Mouse (Mus musculus): ENCODE measurements around the gene Stam. TPM values are rescaled to one million over a fixed set of nuclear protein-coding genes. Genes with fewer than 3 reads are reported as not detected.
"Not testable (repeated sequence)": the region's sequence is repeated elsewhere in the genome, so short reads cannot be mapped to it uniquely, and the experiment has no call there.

The Stam gene
- polyA plus RNA-seq, 1 experiment from 2014 or later = 80.2 TPM

DNA sequence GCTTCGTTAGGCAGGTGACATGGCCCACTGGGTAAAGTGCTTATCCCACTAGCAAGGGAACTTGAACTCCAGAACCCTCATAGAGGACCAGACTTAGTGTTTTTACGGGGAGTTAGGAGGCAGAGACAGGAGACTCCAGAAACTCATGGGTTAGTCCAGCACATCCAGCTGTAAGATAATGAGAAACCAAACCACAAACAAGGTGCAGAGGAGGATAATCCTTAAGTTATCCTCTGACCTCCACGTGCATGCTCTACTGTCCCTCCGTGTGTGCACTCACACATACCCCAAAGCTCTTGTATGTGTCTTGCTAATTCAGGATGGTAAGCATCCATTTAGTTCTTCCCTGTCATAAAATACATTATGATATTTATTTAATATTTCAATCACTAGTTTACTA is 117.7 kb downstream of the Stam start:
- Histone ChIP-seq H3K9ac (no peak overlapping the region), H3K27ac (ENCODE audit: low read depth) (no peak overlapping the region), H3K4me3 (ENCODE audit: low read depth, low read length) (no peak overlapping the region), H3K27me3 (ENCODE audit: insufficient read depth, low read length) (no peaks in the 10 kb centered on the region), H3K9me3 (ENCODE audit: low read depth, low read length) (no peaks in the 10 kb centered on the region), H3K4me1 (ENCODE audit: insufficient read depth) (no peaks in the 10 kb centered on the region), H3K4me2 (no peak overlapping the region), H3K36me3 (ENCODE audit: insufficient read depth) (no peaks in the 10 kb centered on the region)
- TF ChIP-seq CTCF (IDR thresholded peaks at IDR 0.05; ENCODE audit: low read depth) = no peak
- 81% methylated on average over 4 of the region's 4 CpGs for WGBS
- ATAC-seq (ENCODE audit: insufficient read depth) (no peak), DNase-seq (no peak)

DNA sequence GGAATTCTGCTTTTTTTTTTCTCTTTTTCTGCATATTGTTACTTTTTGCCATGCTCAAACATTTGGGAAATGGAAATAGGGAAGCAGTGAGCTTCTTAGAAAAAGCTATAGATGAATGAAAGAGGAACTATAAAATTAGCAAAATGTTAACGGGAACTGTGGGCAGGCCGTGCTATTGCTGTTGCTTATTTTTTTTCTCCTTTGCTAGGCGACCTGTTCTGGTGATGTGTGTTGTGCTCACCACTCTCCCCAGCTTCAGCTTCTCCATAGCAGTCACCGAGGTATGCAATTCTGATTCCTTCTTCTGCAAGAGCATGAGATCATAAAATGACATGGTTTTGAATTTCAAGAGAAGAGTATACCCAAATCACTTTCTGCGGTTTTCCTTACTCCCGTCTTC is 118.1 kb downstream of the Stam start:
- Histone ChIP-seq H3K4me3 (ENCODE audit: low read depth, low read length) (no peak overlapping the region), H3K27me3 (ENCODE audit: insufficient read depth, low read length) (no peaks in the 10 kb centered on the region), H3K36me3 (ENCODE audit: insufficient read depth) (no peaks in the 10 kb centered on the region), H3K27ac (ENCODE audit: low read depth) (no peak overlapping the region), H3K4me2 (no peak overlapping the region), H3K9ac (no peak overlapping the region), H3K4me1 (ENCODE audit: insufficient read depth) (no peaks in the 10 kb centered on the region), H3K9me3 (ENCODE audit: low read depth, low read length) (no peaks in the 10 kb centered on the region)
- DNase-seq (no peak), ATAC-seq (ENCODE audit: insufficient read depth) (no peak)
- no peak for TF ChIP-seq CTCF (IDR thresholded peaks at IDR 0.05; ENCODE audit: low read depth)
- 79% methylated on average over 6 of the region's 6 CpGs for WGBS

DNA sequence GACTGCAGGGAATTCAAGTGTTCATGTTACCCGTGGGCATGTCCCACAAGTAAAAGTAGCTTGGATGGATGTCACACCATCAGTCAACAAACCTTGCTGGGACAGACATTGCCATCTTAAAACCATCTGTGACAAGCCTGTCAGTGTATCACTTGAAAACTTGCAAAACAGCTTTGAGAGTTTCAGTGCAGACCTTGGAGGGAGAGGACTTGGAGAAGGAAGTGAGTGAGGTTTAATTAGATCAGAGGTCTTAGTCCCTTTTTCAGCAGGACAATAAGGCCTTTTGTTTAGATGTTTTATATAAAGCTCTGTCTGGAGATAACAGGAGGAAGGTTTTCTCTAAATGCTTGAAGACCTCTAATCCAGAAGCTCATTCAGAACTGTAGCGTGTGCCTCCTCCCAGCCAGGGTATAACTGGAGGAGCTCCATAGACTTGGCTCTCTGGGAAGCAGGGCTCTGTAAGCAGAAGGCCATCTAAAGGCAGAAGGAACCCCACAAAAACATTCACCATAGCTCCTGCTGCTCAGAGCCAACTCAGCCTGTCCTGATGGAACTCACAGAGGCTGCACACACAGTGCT is 124.5 kb downstream of the Stam start:
- not testable (repeated sequence) for ATAC-seq (ENCODE audit: insufficient read depth); H3K27ac ChIP-seq (ENCODE audit: low read depth); H3K4me3 ChIP-seq (ENCODE audit: low read depth, low read length); H3K27me3 ChIP-seq (ENCODE audit: insufficient read depth, low read length); H3K36me3 ChIP-seq (ENCODE audit: insufficient read depth); DNase-seq; H3K9me3 ChIP-seq (ENCODE audit: low read depth, low read length); H3K4me1 ChIP-seq (ENCODE audit: insufficient read depth); H3K9ac ChIP-seq; H3K4me2 ChIP-seq
- WGBS = no CpG with 5 or more reads among the region's 2 CpGs

Other genes with a start within 250 kb of the Stam start
- 92.3 and 94.1 TPM in 2 replicates for gene Hacd1, start 18.0 kb upstream of the Stam start, polyA plus RNA-seq (2014; fragmentation: Nextera tagmentation; extraction: Ambion mirVana)
- 0.09 TPM in 1 of 2 replicates, not detected in the other for gene Tmem236, start 100.4 kb downstream of the Stam start, polyA plus RNA-seq (2014; fragmentation: Nextera tagmentation; extraction: Ambion mirVana)
- 7.8 and 8.7 TPM in 2 replicates for gene Mrc1, start 155.3 kb downstream of the Stam start, polyA plus RNA-seq (2014; fragmentation: Nextera tagmentation; extraction: Ambion mirVana)

Measured in lung, embryonic 14.5 days (tissue).